Mouse (Mus musculus): ENCODE measurements around the gene Itgad. TPM values are rescaled to one million over a fixed set of nuclear protein-coding genes. Genes with fewer than 3 reads are reported as not detected.
A peak's percentile ranks its signal among the peaks of the same experiment; 100 is the strongest.

Itgad gene
- polyA plus RNA-seq, 1 experiment from 2014 or later, result not detected

DNA sequence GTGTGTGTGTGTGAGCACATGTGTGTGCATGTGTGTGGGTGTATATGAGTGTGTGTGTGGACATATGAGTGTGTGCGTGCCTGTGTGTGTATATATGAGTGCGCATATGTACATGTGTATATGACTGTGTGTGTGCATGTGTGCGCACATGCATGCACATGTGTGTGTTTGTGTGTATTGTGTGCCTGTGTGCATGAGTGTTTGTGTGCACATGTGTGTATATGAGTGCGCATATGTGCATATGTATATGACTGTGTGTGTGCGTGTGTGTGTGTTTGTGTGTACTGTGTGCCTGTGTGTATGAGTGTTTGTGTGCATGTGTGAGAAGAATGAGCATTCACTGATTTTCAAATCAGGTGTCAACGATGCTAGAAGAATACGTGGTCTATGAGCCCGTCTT, 50.0 kb downstream of the Itgad start:
- Histone ChIP-seq H3K4me1 (no peaks in the 10 kb centered on the region), H3K4me3 (no peak overlapping the region), H3K27me3 (replicated peaks; ENCODE audit: low read depth, poor library complexity, severe bottlenecking) (no peaks in the 10 kb centered on the region), H3K36me3 (replicated peaks) (no peaks in the 10 kb centered on the region), H3K27ac (replicated peaks) (no peak overlapping the region), H3K9me3 (no peaks in the 10 kb centered on the region)
- DNase-seq (ENCODE audit: low spot score), result no peak
- 91% methylated on average over 8 of the region's 8 CpGs for WGBS

- Histone ChIP-seq H3K4me3 (no peak overlapping the region), H3K4me1 (no peaks in the 10 kb centered on the region), H3K36me3 (replicated peaks) (no peaks in the 10 kb centered on the region), H3K9me3 (no peaks in the 10 kb centered on the region), H3K27ac (replicated peaks) (no peak overlapping the region), H3K27me3 (replicated peaks; ENCODE audit: low read depth, poor library complexity, severe bottlenecking) (no peaks in the 10 kb centered on the region)
- 86% methylated on average over 18 of the region's 18 CpGs for WGBS
- DNase-seq (ENCODE audit: low spot score), result no peak
Measured at GRCm38 (mm10) chr7:128205695-128206094, 51.5 kb downstream of the Itgad start.

- no peaks in the 10 kb centered on the region for H3K4me1 ChIP-seq
- H3K27ac ChIP-seq (replicated peaks), result no peak within 1 kb of the TSS
- no peaks in the 10 kb centered on the region for H3K36me3 ChIP-seq (replicated peaks)
- no peaks in the 10 kb centered on the region for H3K9me3 ChIP-seq
- H3K4me3 ChIP-seq, result no peak within 1 kb of the TSS
- no peaks in the 10 kb centered on the region for H3K27me3 ChIP-seq (replicated peaks; ENCODE audit: low read depth, poor library complexity, severe bottlenecking)
- WGBS, result 83% methylated on average over 6 of the region's 6 CpGs
- no peak for DNase-seq (ENCODE audit: low spot score)
Measured at GRCm38 (mm10) chr7:128206152-128206551, 52.0 kb downstream of the Itgad start, which contains the start of gene Cox6a2. TSS of gene Cox6a2 (minus strand) at chr7:128206387.

DNA sequence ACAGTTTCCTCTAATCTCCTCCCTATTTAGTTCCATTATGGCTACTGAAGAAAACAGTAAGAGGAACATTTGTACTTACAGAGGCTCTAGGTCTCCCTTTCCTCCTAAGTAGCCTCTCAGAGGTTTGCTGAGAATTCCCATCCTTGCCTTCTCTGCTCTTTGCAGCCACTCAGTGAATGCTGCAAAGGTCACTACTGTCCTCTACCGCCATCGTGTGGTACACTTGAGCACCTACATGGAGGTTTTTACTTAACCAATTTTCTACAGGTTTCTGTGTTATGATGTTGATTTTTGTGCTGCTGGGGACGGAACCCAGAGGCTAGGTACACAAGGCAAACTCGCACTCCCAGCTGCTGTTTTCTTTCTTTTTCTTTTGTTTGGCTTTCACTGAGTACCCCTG, 54.0 kb downstream of the Itgad start:
- peak; percentile 64 for DNase-seq (ENCODE audit: low spot score)
- WGBS, result 8% methylated on average over 4 of the region's 4 CpGs

DNA sequence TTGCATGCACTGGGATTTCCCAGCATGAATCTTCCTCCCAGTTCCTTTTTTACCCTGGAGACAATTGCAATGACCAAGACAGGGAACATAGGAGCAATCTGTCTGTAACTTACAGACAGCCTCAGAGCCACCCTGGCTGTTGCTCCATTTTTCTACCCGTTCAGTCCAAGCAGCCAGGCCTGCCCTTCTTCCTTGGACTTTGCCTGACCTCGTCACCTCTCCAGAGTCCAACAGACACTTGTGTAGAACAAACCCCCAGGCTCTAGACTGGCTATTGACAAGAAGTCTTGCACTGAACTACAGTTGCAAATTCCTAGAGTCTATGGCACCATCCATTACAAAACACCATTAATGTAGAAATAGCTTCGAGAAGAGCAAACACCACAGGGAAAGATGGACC, 55.6 kb downstream of the Itgad start:
- no peak for DNase-seq (ENCODE audit: low spot score)

More for the DNA sequence above, 54.0 kb downstream of the Itgad start:
- Histone ChIP-seq H3K27me3 (replicated peaks; ENCODE audit: low read depth, poor library complexity, severe bottlenecking) (no peaks in the 10 kb centered on the region), H3K4me1 (no peaks in the 10 kb centered on the region), H3K9me3 (no peaks in the 10 kb centered on the region), H3K27ac (replicated peaks) (no peak overlapping the region), H3K36me3 (replicated peaks) (no peaks in the 10 kb centered on the region), H3K4me3 (no peak overlapping the region)

DNA sequence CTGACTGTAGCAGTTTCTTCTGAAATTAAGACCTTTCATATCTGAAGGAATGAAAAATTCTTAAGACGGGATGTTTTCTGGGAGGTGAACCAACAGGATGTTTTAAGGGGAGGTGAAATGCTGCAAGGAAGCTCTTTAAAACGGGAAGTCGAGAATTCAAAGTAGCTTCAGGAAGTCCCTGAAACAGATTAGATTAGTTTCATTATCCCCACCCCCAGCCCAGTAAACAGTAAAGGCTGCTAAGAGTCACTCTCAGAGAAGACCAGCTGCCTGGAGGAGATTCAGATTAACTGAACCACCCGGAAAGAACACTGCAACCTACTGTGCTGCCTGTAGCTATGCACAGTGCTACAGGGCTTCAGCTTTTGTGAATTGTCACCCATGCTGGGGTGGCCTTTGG, 65.8 kb downstream of the Itgad start:
- 85% methylated on average over 4 of the region's 4 CpGs for WGBS
- Histone ChIP-seq H3K27ac (replicated peaks) (no peak overlapping the region), H3K36me3 (replicated peaks) (no peaks in the 10 kb centered on the region), H3K4me1 (0 out of 2 replicates have a peak, but pooled peaks cover 2% of the 10 kb centered on the region), H3K4me3 (no peak overlapping the region), H3K9me3 (no peaks in the 10 kb centered on the region), H3K27me3 (replicated peaks; ENCODE audit: low read depth, poor library complexity, severe bottlenecking) (no peaks in the 10 kb centered on the region)
- DNase-seq (ENCODE audit: low spot score), result no peak

More for the DNA sequence above, 55.6 kb downstream of the Itgad start:
- no peak overlapping the region for H3K4me3 ChIP-seq
- no peaks in the 10 kb centered on the region for H3K4me1 ChIP-seq
- H3K9me3 ChIP-seq, result no peaks in the 10 kb centered on the region
- no peaks in the 10 kb centered on the region for H3K27me3 ChIP-seq (replicated peaks; ENCODE audit: low read depth, poor library complexity, severe bottlenecking)
- WGBS, result 54% methylated on average over 3 of the region's 3 CpGs
- H3K27ac ChIP-seq (replicated peaks), result no peak overlapping the region
- H3K36me3 ChIP-seq (replicated peaks), result no peaks in the 10 kb centered on the region

DNA sequence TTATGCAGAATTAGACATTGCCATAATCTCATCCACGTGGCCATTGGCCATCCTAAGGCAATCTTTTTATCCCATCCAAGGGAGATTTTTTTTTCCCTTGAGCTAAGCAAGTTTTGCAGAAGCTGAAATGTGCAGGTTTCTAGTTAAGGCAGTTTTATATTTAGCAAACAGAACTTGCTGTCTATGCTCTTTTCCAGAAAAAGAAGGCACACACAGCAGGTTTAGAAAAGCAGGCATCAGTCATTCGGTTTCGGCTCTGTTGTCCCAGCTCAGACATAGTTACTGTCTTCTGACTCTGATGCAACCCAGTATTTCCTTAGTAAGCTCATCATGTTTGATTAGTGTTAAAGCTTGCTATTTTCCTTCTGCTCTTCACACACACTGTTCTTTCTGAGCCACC, 66.8 kb downstream of the Itgad start:
- WGBS, result 87% methylated on average over 3 of the region's 3 CpGs
- H3K4me3 ChIP-seq, result no peak overlapping the region
- DNase-seq (ENCODE audit: low spot score), result no peak
- no peaks in the 10 kb centered on the region for H3K27me3 ChIP-seq (replicated peaks; ENCODE audit: low read depth, poor library complexity, severe bottlenecking)
- H3K4me1 ChIP-seq, result 0 out of 2 replicates have a peak, but pooled peaks cover 2% of the 10 kb centered on the region
- no peaks in the 10 kb centered on the region for H3K36me3 ChIP-seq (replicated peaks)
- no peak overlapping the region for H3K27ac ChIP-seq (replicated peaks)
- no peaks in the 10 kb centered on the region for H3K9me3 ChIP-seq

DNA sequence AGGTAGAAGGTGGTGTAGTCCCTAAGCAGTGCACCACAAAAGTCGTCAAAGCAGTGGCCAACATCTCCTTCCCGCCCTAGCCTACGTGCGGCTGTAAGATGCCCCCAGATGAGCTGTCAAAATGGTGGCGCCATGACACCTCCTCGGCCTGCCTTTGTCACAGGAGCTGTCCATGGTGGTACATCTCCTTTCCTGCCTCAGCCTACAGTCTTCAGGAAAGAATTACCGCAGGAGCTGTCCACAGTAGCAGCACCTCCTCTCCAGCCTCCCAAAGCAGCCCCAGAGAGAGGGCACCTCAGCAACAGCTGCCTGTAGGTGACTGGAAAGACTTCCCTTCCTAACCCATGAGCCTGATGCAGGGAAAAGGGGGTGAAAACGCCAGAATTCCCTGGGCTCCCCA, 77.6 kb downstream of the Itgad start:
- DNase-seq (ENCODE audit: low spot score), result no peak
- Histone ChIP-seq H3K4me1 (peaks cover 3% of the 10 kb centered on the region), H3K36me3 (replicated peaks) (peaks cover 9% of the 10 kb centered on the region; the same call in 1 of the 2 replicates), H3K4me3 (no peak overlapping the region), H3K9me3 (no peaks in the 10 kb centered on the region), H3K27ac (replicated peaks) (no peak overlapping the region), H3K27me3 (replicated peaks; ENCODE audit: low read depth, poor library complexity, severe bottlenecking) (no peaks in the 10 kb centered on the region)
- 46% methylated on average over 8 of the region's 8 CpGs for WGBS

- H3K27ac ChIP-seq (replicated peaks), result no peak overlapping the region
- H3K27me3 ChIP-seq (replicated peaks; ENCODE audit: low read depth, poor library complexity, severe bottlenecking), result no peaks in the 10 kb centered on the region
- H3K4me3 ChIP-seq, result no peak overlapping the region
- 84% methylated on average over 2 of the region's 2 CpGs for WGBS
- H3K9me3 ChIP-seq, result no peaks in the 10 kb centered on the region
- peaks cover 11% of the 10 kb centered on the region for H3K36me3 ChIP-seq (replicated peaks)
- no peak for DNase-seq (ENCODE audit: low spot score)
- peaks cover 20% of the 10 kb centered on the region for H3K4me1 ChIP-seq
Measured at GRCm38 (mm10) chr7:128234796-128235195, 80.6 kb downstream of the Itgad start.

DNA sequence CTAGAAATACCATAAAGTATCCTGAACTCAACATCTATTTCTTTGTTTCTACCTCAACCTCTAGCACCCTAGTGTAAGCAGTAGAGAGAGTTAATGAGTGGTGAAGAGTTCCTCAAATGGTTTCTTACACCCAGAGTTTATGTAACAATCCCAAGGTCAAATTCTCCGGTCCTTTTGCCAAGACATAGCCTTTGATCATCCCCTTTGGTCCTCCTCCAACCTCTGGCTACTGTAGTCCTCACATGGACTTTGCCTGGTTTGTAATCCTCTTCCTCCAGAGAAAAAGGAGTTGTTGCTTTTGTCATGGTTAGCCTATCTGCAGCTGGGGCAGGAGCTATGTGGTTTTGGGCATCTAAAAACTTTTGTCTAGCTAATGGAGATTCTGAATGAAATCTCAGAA, 81.3 kb downstream of the Itgad start:
- DNase-seq (ENCODE audit: low spot score), result no peak
- 89% methylated on average over 1 of the region's 1 CpGs for WGBS
- peaks cover 25% of the 10 kb centered on the region for H3K4me1 ChIP-seq

DNA sequence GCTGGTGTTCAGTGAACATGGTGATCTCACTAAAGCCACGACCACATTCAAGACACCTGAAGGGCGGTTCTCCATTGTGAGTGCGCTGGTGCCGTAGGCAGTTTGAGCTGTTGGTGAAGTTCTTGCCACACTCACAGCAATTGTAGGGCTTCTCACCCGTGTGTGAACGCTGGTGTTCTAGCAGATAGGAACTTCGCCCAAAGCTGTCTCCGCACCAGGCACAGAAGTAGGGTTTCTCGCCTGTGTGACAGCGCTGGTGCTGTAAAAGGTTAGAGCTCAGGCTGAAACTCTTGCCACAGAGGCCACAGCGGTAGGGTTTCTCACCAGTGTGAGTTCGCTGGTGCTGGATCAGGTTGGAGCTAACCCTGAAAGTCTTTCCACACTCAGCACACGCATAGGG, 82.2 kb downstream of the Itgad start:
- H3K27ac ChIP-seq (replicated peaks), result peak overlapping the region; percentile 98; the same call in 1 of the 2 replicates
- peaks cover 28% of the 10 kb centered on the region for H3K36me3 ChIP-seq (replicated peaks)
- WGBS, result 93% methylated on average over 13 of the region's 13 CpGs
- H3K4me1 ChIP-seq, result peaks cover 29% of the 10 kb centered on the region
- H3K9me3 ChIP-seq, result no peaks in the 10 kb centered on the region
- peak overlapping the region; percentile 78 for H3K4me3 ChIP-seq
- no peak for DNase-seq (ENCODE audit: low spot score)
- H3K27me3 ChIP-seq (replicated peaks; ENCODE audit: low read depth, poor library complexity, severe bottlenecking), result no peaks in the 10 kb centered on the region

More for the DNA sequence above, 81.3 kb downstream of the Itgad start:
- Histone ChIP-seq H3K4me3 (no peak overlapping the region), H3K36me3 (replicated peaks) (peaks cover 18% of the 10 kb centered on the region), H3K27ac (replicated peaks) (no peak overlapping the region), H3K9me3 (no peaks in the 10 kb centered on the region), H3K27me3 (replicated peaks; ENCODE audit: low read depth, poor library complexity, severe bottlenecking) (no peaks in the 10 kb centered on the region)

- H3K36me3 ChIP-seq (replicated peaks), result peaks cover 34% of the 10 kb centered on the region
- DNase-seq (ENCODE audit: low spot score), result peak; percentile 90
- WGBS, result 26% methylated on average over 37 of the region's 37 CpGs
- peak within 1 kb of the TSS; percentile 98 for H3K27ac ChIP-seq (replicated peaks)
- peaks cover 32% of the 10 kb centered on the region for H3K4me1 ChIP-seq
- no peaks in the 10 kb centered on the region for H3K27me3 ChIP-seq (replicated peaks; ENCODE audit: low read depth, poor library complexity, severe bottlenecking)
- peak within 1 kb of the TSS; percentile 78 for H3K4me3 ChIP-seq
- H3K9me3 ChIP-seq, result no peaks in the 10 kb centered on the region
Measured at GRCm38 (mm10) chr7:128236856-128237592, 82.8 kb downstream of the Itgad start, which contains the start of gene Armc5. TSS of gene Armc5 (plus strand) at chr7:128237342.

DNA sequence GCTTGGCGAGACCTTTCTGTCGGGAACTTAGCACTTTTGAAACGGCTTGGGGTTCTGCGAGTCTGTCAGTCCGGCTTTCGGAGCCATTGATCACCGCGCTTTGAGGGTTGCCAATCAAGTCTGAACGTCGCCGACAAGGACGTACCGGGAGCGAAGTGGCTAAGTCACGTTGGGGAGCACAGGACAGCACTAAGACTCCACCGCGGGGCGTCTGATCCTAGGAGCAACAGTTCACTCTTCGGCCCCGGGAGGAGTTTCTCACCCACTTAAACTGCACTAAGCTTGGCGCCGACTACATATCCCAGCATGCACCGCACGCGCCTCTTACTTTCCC, 83.4 kb downstream of the Itgad start:
- DNase-seq (ENCODE audit: low spot score), result no peak
- Histone ChIP-seq H3K36me3 (replicated peaks) (peaks cover 39% of the 10 kb centered on the region), H3K4me3 (peak overlapping the region; percentile 78), H3K27ac (replicated peaks) (peak overlapping the region; percentile 98), H3K9me3 (no peaks in the 10 kb centered on the region), H3K4me1 (peaks cover 36% of the 10 kb centered on the region), H3K27me3 (replicated peaks; ENCODE audit: low read depth, poor library complexity, severe bottlenecking) (no peaks in the 10 kb centered on the region)
- WGBS, result under 1% methylated on average over 25 of the region's 25 CpGs

Measured in embryonic facial prominence, embryonic 10.5 days (tissue).